Mouse (Mus musculus): ENCODE measurements around the gene Atp6v0e2. TPM values are rescaled to one million over a fixed set of nuclear protein-coding genes. Genes with fewer than 3 reads are reported as not detected.
"Not testable (repeated sequence)": the region's sequence is repeated elsewhere in the genome, so short reads cannot be mapped to it uniquely, and the experiment has no call there.

Atp6v0e2 gene
- polyA plus RNA-seq, 1 experiment from 2014 or later, result 20.0 TPM

GRCm38 (mm10) chr6:48508087-48508486, 29.3 kb upstream of the Atp6v0e2 start:
- ATAC-seq (replicated peaks; ENCODE audit: extremely low read depth, insufficient read depth, low FRiP score), result no peak
- Histone ChIP-seq H3K4me2 (ENCODE audit: low read depth, low read length) (no peak overlapping the region), H3K4me3 (ENCODE audit: low read length) (no peak overlapping the region), H3K9ac (ENCODE audit: low read length) (no peak overlapping the region), H3K9me3 (replicated peaks; ENCODE audit: control insufficient read depth, low read length) (no peaks in the 10 kb centered on the region), H3K36me3 (ENCODE audit: control insufficient read depth, insufficient read depth) (peaks cover 14% of the 10 kb centered on the region), H3K27me3 (ENCODE audit: control insufficient read depth, insufficient read depth, low read length) (no peaks in the 10 kb centered on the region), H3K27ac (ENCODE audit: low read length) (no peak overlapping the region), H3K4me1 (ENCODE audit: control insufficient read depth, insufficient read depth, low read length) (peaks cover 9% of the 10 kb centered on the region)
- WGBS, result 52% methylated on average over 4 of the region's 4 CpGs

- 70% methylated on average over 4 of the region's 4 CpGs for WGBS
- Histone ChIP-seq H3K4me1 (ENCODE audit: control insufficient read depth, insufficient read depth, low read length) (peaks cover 2% of the 10 kb centered on the region; the same call in 1 of the 2 replicates), H3K9ac (ENCODE audit: low read length) (no peak overlapping the region), H3K27me3 (ENCODE audit: control insufficient read depth, insufficient read depth, low read length) (no peaks in the 10 kb centered on the region), H3K9me3 (replicated peaks; ENCODE audit: control insufficient read depth, low read length) (no peaks in the 10 kb centered on the region), H3K27ac (ENCODE audit: low read length) (no peak overlapping the region), H3K36me3 (ENCODE audit: control insufficient read depth, insufficient read depth) (peaks cover 19% of the 10 kb centered on the region), H3K4me2 (ENCODE audit: low read depth, low read length) (no peak overlapping the region), H3K4me3 (ENCODE audit: low read length) (no peak overlapping the region)
- ATAC-seq (replicated peaks; ENCODE audit: extremely low read depth, insufficient read depth, low FRiP score), result no peak
Measured at GRCm38 (mm10) chr6:48510426-48510825, 27.0 kb upstream of the Atp6v0e2 start.

GRCm38 (mm10) chr6:48511861-48512260, 25.6 kb upstream of the Atp6v0e2 start:
- Histone ChIP-seq H3K9ac (ENCODE audit: low read length) (no peak overlapping the region), H3K9me3 (replicated peaks; ENCODE audit: control insufficient read depth, low read length) (no peaks in the 10 kb centered on the region), H3K27me3 (ENCODE audit: control insufficient read depth, insufficient read depth, low read length) (no peaks in the 10 kb centered on the region), H3K4me2 (ENCODE audit: low read depth, low read length) (no peak overlapping the region), H3K27ac (ENCODE audit: low read length) (no peak overlapping the region), H3K36me3 (ENCODE audit: control insufficient read depth, insufficient read depth) (peaks cover 33% of the 10 kb centered on the region), H3K4me1 (ENCODE audit: control insufficient read depth, insufficient read depth, low read length) (no peaks in the 10 kb centered on the region), H3K4me3 (ENCODE audit: low read length) (no peak overlapping the region)
- WGBS, result 80% methylated on average over 7 of the region's 7 CpGs
- ATAC-seq (replicated peaks; ENCODE audit: extremely low read depth, insufficient read depth, low FRiP score), result no peak

DNA sequence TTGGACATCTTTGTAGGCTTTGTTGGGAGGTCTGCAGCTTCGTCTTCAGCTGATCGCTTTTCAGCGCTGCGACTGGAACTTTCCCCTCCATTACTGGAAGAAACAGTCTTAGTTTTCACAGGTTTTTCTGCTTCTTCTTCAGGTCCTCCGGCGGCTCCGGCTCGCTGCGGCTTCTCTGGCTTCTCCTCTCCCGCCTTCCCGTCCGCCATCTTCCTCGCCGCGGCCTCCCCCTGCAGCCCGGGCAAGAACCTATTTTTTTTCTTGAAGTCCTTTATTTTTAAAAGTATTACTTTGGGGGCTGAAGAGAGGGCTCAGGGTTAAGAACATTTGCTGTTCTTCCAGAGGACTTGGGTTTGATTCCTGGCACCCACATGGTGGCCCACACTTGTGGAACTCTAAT, 12.5 kb upstream of the Atp6v0e2 start:
- not testable (repeated sequence) for ATAC-seq (replicated peaks; ENCODE audit: extremely low read depth, insufficient read depth, low FRiP score); H3K9me3 ChIP-seq (replicated peaks; ENCODE audit: control insufficient read depth, low read length); H3K4me1 ChIP-seq (ENCODE audit: control insufficient read depth, insufficient read depth, low read length); H3K4me2 ChIP-seq (ENCODE audit: low read depth, low read length); H3K36me3 ChIP-seq (ENCODE audit: control insufficient read depth, insufficient read depth); H3K27ac ChIP-seq (ENCODE audit: low read length); H3K4me3 ChIP-seq (ENCODE audit: low read length); H3K9ac ChIP-seq (ENCODE audit: low read length); H3K27me3 ChIP-seq (ENCODE audit: control insufficient read depth, insufficient read depth, low read length)
- WGBS, result 91% methylated on average over 13 of the region's 16 CpGs

GRCm38 (mm10) chr6:48527901-48528300, 9.5 kb upstream of the Atp6v0e2 start:
- H3K4me1 ChIP-seq (ENCODE audit: control insufficient read depth, insufficient read depth, low read length), result 0 out of 2 replicates have a peak, but pooled peaks cover 2% of the 10 kb centered on the region
- 66% methylated on average over 9 of the region's 9 CpGs for WGBS
- no peaks in the 10 kb centered on the region for H3K9me3 ChIP-seq (replicated peaks; ENCODE audit: control insufficient read depth, low read length)
- no peak overlapping the region for H3K9ac ChIP-seq (ENCODE audit: low read length)
- no peak overlapping the region for H3K27ac ChIP-seq (ENCODE audit: low read length)
- no peak for ATAC-seq (replicated peaks; ENCODE audit: extremely low read depth, insufficient read depth, low FRiP score)
- no peaks in the 10 kb centered on the region for H3K36me3 ChIP-seq (ENCODE audit: control insufficient read depth, insufficient read depth)
- no peak overlapping the region for H3K4me2 ChIP-seq (ENCODE audit: low read depth, low read length)
- no peaks in the 10 kb centered on the region for H3K27me3 ChIP-seq (ENCODE audit: control insufficient read depth, insufficient read depth, low read length)
- no peak overlapping the region for H3K4me3 ChIP-seq (ENCODE audit: low read length)

DNA sequence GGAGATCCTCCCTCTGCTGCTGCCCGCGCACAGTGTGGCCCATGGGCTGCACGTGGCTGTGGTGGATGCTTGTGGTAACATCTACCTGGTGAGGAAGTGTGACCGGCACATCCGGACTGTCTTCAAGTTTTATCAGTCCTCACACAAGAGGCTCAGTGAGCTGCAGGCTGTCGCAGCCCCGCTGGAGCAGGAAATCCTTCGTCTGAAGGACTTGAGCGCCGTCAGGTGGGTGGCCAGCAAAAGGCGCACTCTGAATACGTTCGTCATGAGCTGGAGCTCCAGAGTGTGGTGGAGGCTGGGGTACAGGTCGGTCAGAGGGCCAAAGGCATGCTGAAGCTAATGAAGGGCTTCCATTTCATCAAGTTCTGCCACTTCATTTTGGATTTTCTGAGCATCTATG, 8.2 kb upstream of the Atp6v0e2 start:
- Histone ChIP-seq H3K27ac (ENCODE audit: low read length) (no peak overlapping the region), H3K9ac (ENCODE audit: low read length) (no peak overlapping the region), H3K9me3 (replicated peaks; ENCODE audit: control insufficient read depth, low read length) (no peaks in the 10 kb centered on the region), H3K4me3 (ENCODE audit: low read length) (no peak overlapping the region), H3K36me3 (ENCODE audit: control insufficient read depth, insufficient read depth) (no peaks in the 10 kb centered on the region), H3K4me1 (ENCODE audit: control insufficient read depth, insufficient read depth, low read length) (0 out of 2 replicates have a peak, but pooled peaks cover 2% of the 10 kb centered on the region), H3K27me3 (ENCODE audit: control insufficient read depth, insufficient read depth, low read length) (no peaks in the 10 kb centered on the region), H3K4me2 (ENCODE audit: low read depth, low read length) (no peak overlapping the region)
- no peak for ATAC-seq (replicated peaks; ENCODE audit: extremely low read depth, insufficient read depth, low FRiP score)
- 63% methylated on average over 14 of the region's 14 CpGs for WGBS

DNA sequence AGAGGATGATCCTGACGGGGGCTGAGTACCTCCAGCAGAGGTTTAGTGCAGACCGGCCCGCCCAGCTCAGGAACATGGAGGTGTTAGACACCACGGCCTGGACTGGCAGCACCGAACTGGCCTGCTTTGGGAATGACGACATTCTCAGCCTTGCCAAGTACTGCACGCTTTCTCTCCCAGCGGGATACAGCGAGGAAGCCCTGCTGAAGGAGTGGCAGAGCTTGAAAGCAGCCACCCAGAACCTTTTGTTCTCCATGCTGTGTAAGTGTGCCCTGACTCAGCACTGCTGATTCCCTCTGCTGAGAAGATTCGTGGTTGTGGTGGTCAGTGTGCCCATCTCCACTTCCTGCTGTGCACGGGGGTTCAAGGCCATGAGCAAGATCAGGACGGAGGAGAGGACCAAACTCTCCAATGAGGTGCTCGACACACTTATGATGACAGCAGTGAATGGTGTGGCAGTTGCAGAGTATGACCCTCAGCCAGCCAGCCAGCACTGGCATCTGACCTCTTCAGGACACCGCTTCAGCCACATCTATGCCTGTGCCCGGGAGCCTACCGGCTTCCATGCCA, 7.5 kb upstream of the Atp6v0e2 start:
- Histone ChIP-seq H3K27ac (ENCODE audit: low read length) (no peak overlapping the region), H3K27me3 (ENCODE audit: control insufficient read depth, insufficient read depth, low read length) (no peaks in the 10 kb centered on the region), H3K9ac (ENCODE audit: low read length) (no peak overlapping the region), H3K4me3 (ENCODE audit: low read length) (no peak overlapping the region), H3K4me1 (ENCODE audit: control insufficient read depth, insufficient read depth, low read length) (0 out of 2 replicates have a peak, but pooled peaks cover 2% of the 10 kb centered on the region), H3K4me2 (ENCODE audit: low read depth, low read length) (no peak overlapping the region), H3K36me3 (ENCODE audit: control insufficient read depth, insufficient read depth) (no peaks in the 10 kb centered on the region), H3K9me3 (replicated peaks; ENCODE audit: control insufficient read depth, low read length) (no peaks in the 10 kb centered on the region)
- whole genome bisulfite sequencing, result 78% methylated on average over 16 of the region's 16 CpGs
- ATAC-seq (replicated peaks; ENCODE audit: extremely low read depth, insufficient read depth, low FRiP score), result no peak

DNA sequence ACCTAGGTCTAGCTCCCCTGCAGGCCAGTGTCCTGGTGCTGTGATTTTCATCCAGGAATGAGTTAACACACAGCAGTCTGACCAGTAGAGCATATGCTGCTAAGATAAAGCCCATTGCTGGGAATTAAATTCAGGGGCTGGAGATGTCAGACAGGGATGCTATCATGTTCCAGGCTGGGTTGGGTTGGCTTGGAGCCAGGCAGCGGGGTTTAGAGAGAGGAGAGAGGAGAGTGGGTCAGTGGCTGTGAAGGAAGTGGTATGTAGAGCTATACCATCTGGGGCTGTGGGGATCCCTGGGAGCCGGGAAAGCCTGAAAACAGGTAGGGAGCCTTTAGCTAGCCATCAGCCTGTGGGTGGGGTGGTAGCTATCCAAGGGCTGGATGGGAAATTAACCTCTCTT, 6.6 kb upstream of the Atp6v0e2 start:
- ATAC-seq (replicated peaks; ENCODE audit: extremely low read depth, insufficient read depth, low FRiP score), result no peak; the same call in 1 of the 2 replicates
- no peak overlapping the region for H3K4me2 ChIP-seq (ENCODE audit: low read depth, low read length)
- H3K27me3 ChIP-seq (ENCODE audit: control insufficient read depth, insufficient read depth, low read length), result no peaks in the 10 kb centered on the region
- H3K4me3 ChIP-seq (ENCODE audit: low read length), result no peak overlapping the region
- H3K4me1 ChIP-seq (ENCODE audit: control insufficient read depth, insufficient read depth, low read length), result 0 out of 2 replicates have a peak, but pooled peaks cover 2% of the 10 kb centered on the region
- WGBS, result 32% methylated on average over 2 of the region's 2 CpGs
- no peak overlapping the region for H3K27ac ChIP-seq (ENCODE audit: low read length)
- H3K36me3 ChIP-seq (ENCODE audit: control insufficient read depth, insufficient read depth), result no peaks in the 10 kb centered on the region
- H3K9ac ChIP-seq (ENCODE audit: low read length), result no peak overlapping the region
- no peaks in the 10 kb centered on the region for H3K9me3 ChIP-seq (replicated peaks; ENCODE audit: control insufficient read depth, low read length)

- Histone ChIP-seq H3K27me3 (ENCODE audit: control insufficient read depth, insufficient read depth, low read length) (no peaks in the 10 kb centered on the region), H3K4me3 (ENCODE audit: low read length) (no peak overlapping the region), H3K27ac (ENCODE audit: low read length) (no peak overlapping the region), H3K4me2 (ENCODE audit: low read depth, low read length) (no peak overlapping the region), H3K9me3 (replicated peaks; ENCODE audit: control insufficient read depth, low read length) (no peaks in the 10 kb centered on the region), H3K9ac (ENCODE audit: low read length) (no peak overlapping the region), H3K36me3 (ENCODE audit: control insufficient read depth, insufficient read depth) (no peaks in the 10 kb centered on the region), H3K4me1 (ENCODE audit: control insufficient read depth, insufficient read depth, low read length) (peaks cover 2% of the 10 kb centered on the region; the same call in 1 of the 2 replicates)
- 88% methylated on average over 2 of the region's 2 CpGs for WGBS
- no peak for ATAC-seq (replicated peaks; ENCODE audit: extremely low read depth, insufficient read depth, low FRiP score)
Measured at GRCm38 (mm10) chr6:48533475-48533874, 3.9 kb upstream of the Atp6v0e2 start.

All from heart, embryonic 16.5 days (tissue).